Comparison of ENCODE assay signal across 8 mouse cellular contexts in the genomic region with DNA sequence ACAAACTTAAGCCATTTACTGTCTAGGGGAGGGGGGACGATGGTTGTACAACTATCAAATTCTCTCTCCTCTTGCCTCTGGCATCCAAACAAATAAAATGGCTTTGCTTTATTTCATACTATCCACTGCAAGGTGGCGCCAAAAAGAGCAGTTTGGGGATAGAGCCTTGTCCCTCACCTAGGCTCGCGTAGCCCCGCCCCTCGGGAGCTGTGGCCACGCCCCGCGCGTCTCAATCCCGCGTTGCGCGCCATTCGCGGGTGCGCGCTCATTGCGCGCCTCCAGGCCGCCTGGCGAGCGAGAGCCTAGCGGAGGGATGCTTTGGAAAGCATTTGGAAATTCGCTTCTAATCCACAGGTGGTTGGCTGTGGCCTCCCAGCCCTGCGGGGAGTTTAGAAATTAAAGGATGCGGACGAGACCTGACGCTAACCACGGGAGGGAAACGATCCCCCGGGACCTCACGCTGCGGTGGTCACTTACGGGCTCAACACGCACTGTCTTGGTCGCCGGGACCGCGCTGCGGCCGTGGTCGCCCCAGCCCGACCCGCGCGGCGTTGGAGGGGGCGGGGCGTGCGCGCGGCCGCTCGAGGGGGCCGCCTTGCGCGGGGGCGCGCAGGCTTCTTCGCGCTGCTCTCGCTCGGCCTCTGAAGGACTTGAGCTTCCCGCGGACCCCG. TPM values are rescaled to one million over a fixed set of nuclear protein-coding genes. Genes with fewer than 3 reads are reported as not detected.
DNase-seq lines count a peak whose midpoint lies in the region; ATAC-seq lines count a peak whose summit lies in the region.

No protein-coding gene starts in this region.

- H3K27me3 ChIP-seq in heart, embryonic 14.5 days (ENCODE audit: control insufficient read depth, insufficient read depth, low read length): no peaks in the 10 kb centered on the region
- H3K27me3 ChIP-seq in liver, embryonic 13.5 days: no peaks in the 10 kb centered on the region
- H3K27me3 ChIP-seq in stomach, embryonic 16.5 days (ENCODE audit: control insufficient read depth, insufficient read depth, low read length): no peaks in the 10 kb centered on the region

- peak; percentile 96 for DNase-seq in CD4-positive helper T cell, adult 2 months (ENCODE audit: low read depth, low spot score)
- DNase-seq in brain, embryonic 18.5 days (ENCODE audit: low read depth, low spot score): peak; percentile 62
- DNase-seq in kidney, postnatal 14 days: peak; percentile 96
- DNase-seq in liver, embryonic 13.5 days: peak; percentile 88
- DNase-seq in neural tube, embryonic 10.5 days (ENCODE audit: extremely low spot score, low spot score): peak; percentile 86

- ATAC-seq in erythroid progenitor cell, adult 5-6 weeks (replicated peaks; ENCODE audit: low FRiP score, poor library complexity, severe bottlenecking): peak; percentile 90
- peak; percentile 84 for ATAC-seq in heart, embryonic 14.5 days (ENCODE audit: insufficient number of reproducible peaks, insufficient read depth, low FRiP score, low read depth)
- ATAC-seq in liver, embryonic 13.5 days (ENCODE audit: low read depth): peak; percentile 72
- peak; percentile 81 for ATAC-seq in stomach, embryonic 16.5 days (ENCODE audit: insufficient read depth, low FRiP score)

- peak overlapping the region; percentile 71 for H3K4me2 ChIP-seq in heart, embryonic 14.5 days (ENCODE audit: low read length)
- peak overlapping the region; percentile 74 for H3K4me2 ChIP-seq in liver, embryonic 13.5 days
- peak overlapping the region; percentile 57 for H3K4me2 ChIP-seq in stomach, embryonic 16.5 days (ENCODE audit: low read depth, low read length)

- peaks cover 15% of the 10 kb centered on the region for H3K36me3 ChIP-seq in heart, embryonic 14.5 days (ENCODE audit: control insufficient read depth, insufficient read depth, low read length)
- peaks cover 15% of the 10 kb centered on the region for H3K36me3 ChIP-seq in liver, embryonic 13.5 days
- no peaks in the 10 kb centered on the region for H3K36me3 ChIP-seq in stomach, embryonic 16.5 days (ENCODE audit: control insufficient read depth, insufficient read depth, low read length)

- peak overlapping the region; percentile 96 for H3K27ac ChIP-seq in heart, embryonic 14.5 days (replicated peaks in 1 of 2; ENCODE audit: control insufficient read depth in 1 of 2, insufficient read depth in 1 of 2, low read depth in 2 of 2, low read length in 2 of 2)
- peak overlapping the region; percentile 91 for H3K27ac ChIP-seq in liver, embryonic 13.5 days
- peak overlapping the region; percentile 95 for H3K27ac ChIP-seq in stomach, embryonic 16.5 days (ENCODE audit: low read length)

- peaks cover 0 to 12% of the 10 kb centered on the region in 2 experiments; a peak in 3 of 4 replicates for H3K4me1 ChIP-seq in heart, embryonic 14.5 days (ENCODE audit: control insufficient read depth in 2 of 2, insufficient read depth in 2 of 2, low read length in 2 of 2)
- H3K4me1 ChIP-seq in liver, embryonic 13.5 days (replicated peaks): peaks cover 20% of the 10 kb centered on the region
- H3K4me1 ChIP-seq in stomach, embryonic 16.5 days (ENCODE audit: control insufficient read depth, insufficient read depth, low read length): peaks cover 7% of the 10 kb centered on the region; the same call in 1 of the 2 replicates

- H3K9ac ChIP-seq in heart, embryonic 14.5 days (ENCODE audit: low read length): peak overlapping the region; percentile 89
- peak overlapping the region; percentile 84 for H3K9ac ChIP-seq in liver, embryonic 13.5 days
- peak overlapping the region; percentile 88 for H3K9ac ChIP-seq in stomach, embryonic 16.5 days (ENCODE audit: low read length)

- peak overlapping the region; percentile 90 to 94 for H3K4me3 ChIP-seq in heart, embryonic 14.5 days (ENCODE audit: control insufficient read depth in 1 of 2, insufficient read depth in 1 of 2, low read depth in 1 of 2, low read length in 2 of 2)
- peak overlapping the region; percentile 92 for H3K4me3 ChIP-seq in liver, embryonic 13.5 days (replicated peaks)
- H3K4me3 ChIP-seq in stomach, embryonic 16.5 days (replicated peaks; ENCODE audit: low read length): peak overlapping the region; percentile 82

- under 1% methylated on average over 67 of the region's 67 CpGs for WGBS in heart, embryonic 14.5 days
- under 1% methylated on average over 67 of the region's 67 CpGs for WGBS in liver, embryonic 13.5 days (ENCODE audit: insufficient replicate concordance)
- WGBS in stomach, embryonic 16.5 days: under 1% methylated on average over 67 of the region's 67 CpGs

- H3K9me3 ChIP-seq in heart, embryonic 14.5 days (ENCODE audit: control insufficient read depth, low read length): no peaks in the 10 kb centered on the region
- H3K9me3 ChIP-seq in liver, embryonic 13.5 days (replicated peaks): no peaks in the 10 kb centered on the region
- no peaks in the 10 kb centered on the region for H3K9me3 ChIP-seq in stomach, embryonic 16.5 days (replicated peaks; ENCODE audit: control insufficient read depth, low read length)

RNA-seq across cellular contexts. Expression of gene Mcm9, which starts 0.9 kb away (rescaled TPM):
- total RNA-seq in erythroid progenitor cell, adult 5-6 weeks (2015; ENCODE audit: low replicate concordance): 25.6 and 34.0 TPM in 2 replicates
- total RNA-seq in erythroid progenitor cell, adult 5-6 weeks (2017; ENCODE audit: low replicate concordance): 30.4 and 36.6 TPM in 2 replicates
- 11.1 and 11.8 TPM in 2 replicates for polyA plus RNA-seq in heart, embryonic 14.5 days (2014; fragmentation: Nextera tagmentation; extraction: Ambion mirVana)
- polyA plus RNA-seq in liver, embryonic 13.5 days (2015; fragmentation: Nextera tagmentation; extraction: Ambion mirVana): 6.4 and 6.6 TPM in 2 replicates
- polyA plus RNA-seq in stomach, embryonic 16.5 days (2015; fragmentation: Nextera tagmentation; extraction: Ambion mirVana): 6.1 and 8.7 TPM in 2 replicates

RNA-seq across cellular contexts. Expression of gene Asf1a, which starts 32.8 kb away (rescaled TPM):
- total RNA-seq in erythroid progenitor cell, adult 5-6 weeks (2015; ENCODE audit: low replicate concordance): 69.2 and 88.3 TPM in 2 replicates
- 24.5 and 85.2 TPM in 2 replicates for total RNA-seq in erythroid progenitor cell, adult 5-6 weeks (2017; ENCODE audit: low replicate concordance)
- polyA plus RNA-seq in heart, embryonic 14.5 days (2014; fragmentation: Nextera tagmentation; extraction: Ambion mirVana): 64.4 and 73.4 TPM in 2 replicates
- polyA plus RNA-seq in liver, embryonic 13.5 days (2015; fragmentation: Nextera tagmentation; extraction: Ambion mirVana): 120 and 132 TPM in 2 replicates
- polyA plus RNA-seq in stomach, embryonic 16.5 days (2015; fragmentation: Nextera tagmentation; extraction: Ambion mirVana): 68.6 and 77.3 TPM in 2 replicates

Comparison
In these comparisons a context has a peak if more than half of its experiments do, and no peak if none do; other contexts are left out.
1. Peak in every context shown above with its lines: DNase-seq, ATAC-seq, H3K4me3 ChIP-seq and H3K27ac ChIP-seq.